Mouse (Mus musculus) MN1 (cell line): ENCODE data around the gene Abcc5.
"Not testable (repeated sequence)": the region's sequence is repeated elsewhere in the genome, so short reads cannot be mapped to it uniquely, and the experiment has no call there.

Source experiments
- DNase-seq: peaks from one replicate; pipeline ENCODE4 v3.0.0-alpha.2; 2016; ENCODE audit warnings: low spot score

The Abcc5 gene

GRCm38 (mm10) chr16:20422938-20423730 lies 3.1 kb downstream of the Abcc5 start:
- no peak for DNase-seq

DNA sequence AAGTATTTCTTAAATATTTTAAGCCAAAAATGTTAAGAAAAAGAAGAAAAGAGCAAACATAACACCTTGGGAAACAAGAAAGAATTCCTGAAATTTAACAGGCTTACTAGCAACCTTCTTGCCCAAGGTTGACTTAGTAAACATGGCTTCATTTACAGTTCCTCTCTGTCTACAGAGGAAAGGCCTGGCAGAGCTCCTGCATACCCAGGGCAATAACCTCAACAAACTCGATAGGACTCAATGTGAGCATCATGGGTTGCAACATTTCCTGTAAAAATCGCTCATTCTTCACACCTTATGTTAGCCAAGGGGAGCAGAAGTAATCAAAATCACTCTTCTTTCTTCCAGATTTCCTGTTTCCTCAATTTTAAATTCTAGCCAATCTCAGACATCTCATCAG lies 8.1 kb downstream of the Abcc5 start:
- no peak for DNase-seq

- DNase-seq, result no peak
Measured at GRCm38 (mm10) chr16:20416262-20416661, 9.9 kb downstream of the Abcc5 start.

DNA sequence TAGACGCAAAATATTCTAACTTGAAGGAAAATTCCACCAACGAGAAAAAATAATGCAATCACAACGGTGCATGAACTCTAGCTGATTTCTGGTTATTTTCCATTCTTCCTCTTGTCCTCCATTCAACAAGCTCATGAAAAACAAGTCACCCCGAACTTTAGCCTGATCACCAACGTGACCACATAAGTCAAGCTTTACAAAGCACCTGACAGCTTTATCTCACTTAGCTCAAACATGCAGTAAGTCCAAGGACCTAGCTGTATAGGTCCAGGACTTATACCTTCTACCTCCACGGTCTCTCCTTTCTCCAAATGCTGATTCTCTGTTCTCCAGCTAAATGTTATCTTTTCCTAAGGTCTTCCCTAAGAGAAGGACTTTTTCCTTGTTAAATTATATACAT lies 10.4 kb downstream of the Abcc5 start:
- DNase-seq, result no peak

DNA sequence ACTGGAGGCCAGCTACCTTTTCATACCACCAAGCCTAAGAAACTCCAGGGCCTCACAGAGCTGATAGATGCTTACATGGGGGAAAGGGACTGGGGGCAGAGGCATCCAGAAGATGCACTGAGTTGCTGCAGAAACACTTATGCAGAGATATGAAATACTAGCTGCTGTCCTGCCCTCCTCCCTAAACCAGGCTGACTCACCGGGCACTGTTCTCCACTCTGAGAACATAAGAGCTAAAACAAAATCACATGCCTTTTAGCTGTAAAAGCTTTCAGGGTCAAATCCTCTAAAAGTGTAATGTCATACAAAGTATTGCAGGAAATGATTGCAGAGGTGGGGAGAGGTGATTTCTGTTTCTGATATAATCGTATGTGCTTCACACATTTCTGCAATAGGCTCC lies 11.0 kb downstream of the Abcc5 start:
- DNase-seq, result peak; percentile 12

DNA sequence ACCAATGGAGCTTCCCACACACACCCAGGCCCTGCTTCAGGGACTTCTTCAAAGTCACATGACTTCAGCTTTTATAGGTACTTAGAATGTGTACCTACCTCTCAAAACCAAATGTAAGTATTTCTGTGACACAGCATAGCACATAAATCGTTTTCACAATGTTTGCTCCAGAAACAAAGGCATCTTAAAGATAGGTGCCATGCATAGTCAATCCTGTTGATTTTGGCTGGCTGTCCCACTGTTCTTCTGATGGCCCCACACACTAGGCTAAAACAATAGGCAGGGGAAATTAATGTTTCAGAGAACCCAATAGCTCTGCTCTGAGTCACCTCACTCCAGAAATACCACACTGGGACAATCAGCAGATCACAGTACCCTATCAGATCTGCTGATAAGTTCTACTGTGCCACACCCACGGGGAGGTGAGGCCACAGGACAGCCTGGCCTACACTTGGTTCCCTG lies 12.3 kb downstream of the Abcc5 start:
- DNase-seq, result no peak

GRCm38 (mm10) chr16:20411958-20412570 lies 14.1 kb downstream of the Abcc5 start:
- no peak for DNase-seq

GRCm38 (mm10) chr16:20405335-20405734 lies 20.9 kb downstream of the Abcc5 start:
- DNase-seq, result no peak

- no peak for DNase-seq
Measured at GRCm38 (mm10) chr16:20403327-20403726, 22.9 kb downstream of the Abcc5 start.

GRCm38 (mm10) chr16:20401592-20401991 lies 24.6 kb downstream of the Abcc5 start:
- DNase-seq, result no peak

- DNase-seq, result no peak
Measured at GRCm38 (mm10) chr16:20400707-20401591, 25.2 kb downstream of the Abcc5 start.

DNA sequence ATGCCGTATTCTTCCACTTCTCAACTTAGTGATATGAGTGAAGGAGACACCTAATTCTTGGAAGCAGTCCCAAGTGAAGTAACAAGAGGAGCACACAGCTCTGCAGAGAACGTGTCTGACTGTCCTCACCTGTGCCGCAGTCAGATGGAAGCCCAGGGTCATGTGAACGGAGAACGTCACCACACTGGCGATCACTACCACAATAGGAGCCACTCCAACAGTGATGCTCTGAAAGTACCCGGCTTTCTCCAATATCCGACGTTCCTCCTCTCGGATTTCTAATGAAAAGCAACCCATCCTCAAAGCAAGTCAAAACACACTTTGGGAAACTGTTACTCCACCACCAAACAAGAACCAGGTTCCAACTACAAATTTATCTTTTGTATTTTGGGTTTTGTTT lies 29.3 kb downstream of the Abcc5 start:
- no peak for DNase-seq

DNA sequence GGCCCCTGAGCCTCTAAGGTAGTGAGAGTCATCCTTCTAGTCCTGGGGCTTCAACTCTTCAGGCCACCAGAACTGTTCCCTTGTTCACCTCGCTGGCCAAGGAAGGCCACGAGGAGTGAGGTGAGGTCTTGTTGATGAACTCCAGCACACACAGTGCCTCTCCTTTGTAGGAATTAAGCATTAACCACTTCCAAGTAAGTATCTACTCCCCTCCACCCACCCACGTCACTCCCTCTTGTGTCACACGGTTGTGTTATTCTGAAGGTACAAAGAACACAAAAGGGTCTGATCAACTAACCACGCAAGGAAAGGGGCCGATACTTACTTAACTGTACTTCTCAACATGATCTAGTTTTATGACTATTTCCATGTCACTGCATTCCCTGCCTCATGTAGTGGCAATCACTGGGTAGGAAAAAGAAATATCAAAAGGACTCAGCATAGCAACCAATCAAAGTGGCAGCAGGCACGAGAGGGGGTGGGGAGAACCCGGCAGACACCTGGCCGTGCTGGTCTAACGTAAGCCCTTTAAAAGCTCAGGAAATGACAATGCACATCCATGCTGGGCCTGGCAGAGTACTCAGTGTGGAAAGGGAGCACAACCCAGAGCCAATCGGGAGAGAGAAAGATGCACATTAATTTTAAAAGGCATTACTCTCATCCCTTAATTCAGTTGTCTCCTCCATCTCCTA lies 30.8 kb downstream of the Abcc5 start:
- no peak for DNase-seq

- DNase-seq, result no peak
Measured at GRCm38 (mm10) chr16:20391753-20392152, 34.4 kb downstream of the Abcc5 start.

- no peak for DNase-seq
Measured at GRCm38 (mm10) chr16:20390233-20390632, 36.0 kb downstream of the Abcc5 start.

DNA sequence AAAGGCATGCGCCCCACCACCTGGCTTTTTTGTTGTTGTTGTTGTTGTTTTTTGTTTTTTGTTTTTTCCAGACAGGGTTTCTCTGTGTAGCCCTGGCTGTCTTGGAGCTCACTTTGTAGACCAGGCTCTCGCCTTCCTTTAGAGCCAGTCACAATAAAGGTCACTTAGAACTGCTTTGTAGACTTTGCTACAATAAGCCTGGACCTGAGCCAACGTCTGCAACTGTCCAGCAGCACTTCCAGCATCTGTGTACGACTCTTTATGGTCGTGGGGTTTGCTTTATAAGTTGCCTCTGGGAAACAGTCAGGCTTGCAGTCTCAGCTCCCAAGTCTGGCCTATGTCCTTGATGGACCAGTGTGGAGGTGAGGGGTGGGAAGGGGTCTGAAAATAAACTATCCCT lies 45.2 kb downstream of the Abcc5 start:
- DNase-seq, result no peak

GRCm38 (mm10) chr16:20375341-20375740 lies 50.9 kb downstream of the Abcc5 start:
- no peak for DNase-seq

- peak; percentile 50 for DNase-seq
Measured at GRCm38 (mm10) chr16:20371731-20372130, 54.5 kb downstream of the Abcc5 start.

DNA sequence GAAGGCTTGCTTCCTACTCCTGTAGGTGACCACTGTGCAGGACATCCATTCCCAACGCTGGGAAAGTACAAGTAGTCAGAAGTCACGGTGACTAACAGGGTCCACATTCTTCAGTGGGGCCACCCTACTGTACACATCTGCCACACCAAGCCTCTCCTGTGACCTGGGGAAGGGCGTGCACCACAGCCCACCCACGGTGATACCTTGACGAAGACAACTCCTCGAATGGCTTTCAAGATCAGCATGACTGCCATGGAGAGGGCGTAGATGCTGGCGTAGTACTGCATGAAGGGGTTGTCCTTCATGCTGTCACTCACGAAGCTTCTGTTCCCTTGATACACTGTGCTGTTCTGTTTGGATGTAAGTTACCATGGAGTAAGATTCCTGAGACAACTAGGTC lies 58.0 kb downstream of the Abcc5 start:
- no peak for DNase-seq

- DNase-seq, result no peak
Measured at GRCm38 (mm10) chr16:20362121-20362520, 64.1 kb downstream of the Abcc5 start.

DNA sequence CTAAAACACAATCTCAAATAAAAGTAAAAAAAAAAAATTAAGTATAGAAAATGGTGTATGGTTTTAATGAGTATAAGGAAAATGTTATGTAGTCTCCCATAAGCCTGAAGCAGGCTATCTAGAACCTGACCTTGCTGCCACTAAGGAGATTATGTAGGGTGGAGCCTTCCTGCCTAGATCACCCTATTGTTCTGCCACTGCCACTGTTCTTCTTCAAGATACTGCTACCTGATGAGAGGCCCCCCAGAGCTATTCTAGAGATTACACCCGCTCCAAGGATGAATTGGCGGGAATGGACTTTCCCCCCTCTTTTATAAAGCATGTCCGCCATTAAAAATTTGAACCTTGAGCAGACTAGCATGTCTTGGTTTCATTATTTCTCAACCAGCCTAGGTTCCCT lies 64.7 kb downstream of the Abcc5 start:
- DNase-seq, result not testable (repeated sequence)
